ENCODE assay signal across 16 mouse cellular contexts in the genomic region with DNA sequence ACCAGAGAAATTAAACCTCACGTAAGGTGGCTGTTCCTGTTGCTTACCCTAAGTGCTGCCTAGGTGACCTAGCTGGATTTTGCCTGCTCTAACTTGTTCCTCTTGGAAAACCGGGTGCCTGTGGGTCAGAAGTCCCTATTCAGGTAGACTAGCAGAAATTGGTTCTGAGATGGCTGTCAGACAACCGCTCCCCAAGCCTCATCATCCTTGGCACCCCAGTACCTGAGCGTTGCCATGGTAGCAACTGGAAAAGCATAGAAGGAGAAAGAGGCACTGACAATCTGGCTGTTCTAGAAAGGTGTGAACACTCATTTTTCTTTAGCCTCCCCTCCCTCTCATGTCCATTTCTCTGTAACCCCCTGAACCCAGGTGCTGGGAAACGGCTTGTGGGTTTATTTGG. TPM values are rescaled to one million over a fixed set of nuclear protein-coding genes. Genes with fewer than 3 reads are reported as not detected.
DNase-seq lines count a peak whose midpoint lies in the region; ATAC-seq lines count a peak whose summit lies in the region.
"Had no signal": no experiment of that assay in that cellular context is flagged by ENCODE, and none has a peak within 500 bp of the region (broad histone marks: within the 10 kb centered on the region; RNA-seq: fewer than 3 reads in every experiment).

No protein-coding gene starts in this region.

- no peaks in the 10 kb centered on the region for H3K27me3 ChIP-seq in neural tube, embryonic 11.5 days (ENCODE audit: control insufficient read depth, insufficient read depth, low read length)
- H3K27me3 ChIP-seq in hindbrain, embryonic 12.5 days = no peaks in the 10 kb centered on the region
- H3K27me3 ChIP-seq in midbrain, embryonic 15.5 days (replicated peaks) = no peaks in the 10 kb centered on the region
- no peaks in the 10 kb centered on the region for H3K27me3 ChIP-seq in liver, embryonic 12.5 days (replicated peaks)

- no peak for DNase-seq in neural tube, embryonic 11.5 days (ENCODE audit: low spot score)
- DNase-seq in neural tube, embryonic 10.5 days (ENCODE audit: extremely low spot score, low spot score) = no peak
- DNase-seq in urinary bladder, postnatal 36 days (ENCODE audit: low spot score in 2 of 2) = no peak
- DNase-seq in thymus, postnatal 10 days (ENCODE audit: low spot score in 2 of 2) = no peak
- DNase-seq: adrenal gland, postnatal 25 days; cerebellum, adult 9-11 months; gastrocnemius, adult 2 months; heart, postnatal 10 days; layer of hippocampus, postnatal 36 days had no signal

- no peak overlapping the region for H3K4me2 ChIP-seq in neural tube, embryonic 11.5 days (ENCODE audit: low read depth)
- H3K4me2 ChIP-seq in hindbrain, embryonic 12.5 days (replicated peaks) = peak overlapping the region; percentile 32
- H3K4me2 ChIP-seq in midbrain, embryonic 15.5 days = peak overlapping the region; percentile 16; the same call in 1 of the 2 replicates
- no peak overlapping the region for H3K4me2 ChIP-seq in liver, embryonic 12.5 days

- peaks cover 12% of the 10 kb centered on the region; the same call in 1 of the 2 replicates for H3K4me1 ChIP-seq in neural tube, embryonic 11.5 days (ENCODE audit: control insufficient read depth, insufficient read depth, low read length)
- peaks cover 21% of the 10 kb centered on the region for H3K4me1 ChIP-seq in hindbrain, embryonic 12.5 days
- peaks cover 15% of the 10 kb centered on the region for H3K4me1 ChIP-seq in midbrain, embryonic 15.5 days
- peaks cover 18% of the 10 kb centered on the region for H3K4me1 ChIP-seq in liver, embryonic 12.5 days

- H3K36me3 ChIP-seq in neural tube, embryonic 11.5 days (ENCODE audit: control insufficient read depth, insufficient read depth, low read length) = peaks cover 3% of the 10 kb centered on the region; the same call in 1 of the 2 replicates
- peaks cover 11% of the 10 kb centered on the region; the same call in 1 of the 2 replicates for H3K36me3 ChIP-seq in hindbrain, embryonic 12.5 days
- H3K36me3 ChIP-seq in midbrain, embryonic 15.5 days (replicated peaks) = no peaks in the 10 kb centered on the region
- peaks cover 78% of the 10 kb centered on the region for H3K36me3 ChIP-seq in liver, embryonic 12.5 days

- no peak overlapping the region for H3K9ac ChIP-seq in neural tube, embryonic 11.5 days (ENCODE audit: low read length)
- H3K9ac ChIP-seq in hindbrain, embryonic 12.5 days = no peak overlapping the region
- no peak overlapping the region for H3K9ac ChIP-seq in midbrain, embryonic 15.5 days
- no peak overlapping the region for H3K9ac ChIP-seq in liver, embryonic 12.5 days

- H3K27ac ChIP-seq in neural tube, embryonic 11.5 days (ENCODE audit: low read depth, low read length) = 0 out of 2 replicates have a peak overlapping the region, but pooled peaks have one; percentile 34
- H3K27ac ChIP-seq in hindbrain, embryonic 12.5 days = no peak overlapping the region
- H3K27ac ChIP-seq in midbrain, embryonic 15.5 days = peak overlapping the region; percentile 44; the same call in 1 of the 2 replicates
- H3K27ac ChIP-seq in liver, embryonic 12.5 days = no peak overlapping the region
- H3K27ac ChIP-seq: embryonic facial prominence, embryonic 10.5 days; gastrocnemius, adult 2 months had no signal

- ATAC-seq in neural tube, embryonic 11.5 days (ENCODE audit: insufficient read depth, low FRiP score, low TSS enrichment) = no peak
- ATAC-seq in hindbrain, embryonic 12.5 days (ENCODE audit: low FRiP score) = peak; percentile 51; the same call in 1 of the 2 replicates
- ATAC-seq in midbrain, embryonic 15.5 days (replicated peaks) = peak; percentile 83
- no peak for ATAC-seq in liver, embryonic 12.5 days
- ATAC-seq: intestine, embryonic 16.5 days had no signal

- no peak overlapping the region for H3K4me3 ChIP-seq in neural tube, embryonic 11.5 days (ENCODE audit: low read depth, low read length)
- H3K4me3 ChIP-seq in hindbrain, embryonic 12.5 days = no peak overlapping the region
- no peak overlapping the region for H3K4me3 ChIP-seq in midbrain, embryonic 15.5 days
- no peak overlapping the region for H3K4me3 ChIP-seq in liver, embryonic 12.5 days
- H3K4me3 ChIP-seq: embryonic facial prominence, embryonic 10.5 days; erythroblast, embryonic 14.5 days; gastrocnemius, adult 2 months; myocyte had no signal

- 77% methylated on average over 5 of the region's 5 CpGs for WGBS in neural tube, embryonic 11.5 days
- 61% methylated on average over 5 of the region's 5 CpGs for WGBS in hindbrain, embryonic 12.5 days
- 36% methylated on average over 5 of the region's 5 CpGs for WGBS in midbrain, embryonic 15.5 days
- WGBS in liver, embryonic 12.5 days (ENCODE audit: insufficient replicate concordance) = 86% methylated on average over 5 of the region's 5 CpGs

- no peaks in the 10 kb centered on the region for H3K9me3 ChIP-seq in neural tube, embryonic 11.5 days (ENCODE audit: control insufficient read depth, low read length)
- no peaks in the 10 kb centered on the region for H3K9me3 ChIP-seq in hindbrain, embryonic 12.5 days (replicated peaks)
- no peaks in the 10 kb centered on the region for H3K9me3 ChIP-seq in midbrain, embryonic 15.5 days
- no peaks in the 10 kb centered on the region for H3K9me3 ChIP-seq in liver, embryonic 12.5 days (replicated peaks)
- H3K9me3 ChIP-seq: embryonic facial prominence, embryonic 10.5 days had no signal

RNA-seq across cellular contexts. Expression of gene Gclc, which starts 17.0 kb away (rescaled TPM):
- 20.4 and 22.5 TPM in 2 replicates for polyA plus RNA-seq in neural tube, embryonic 11.5 days (2014; fragmentation: Nextera tagmentation; extraction: Ambion mirVana)
- 22.2 and 24.6 TPM in 2 replicates for polyA plus RNA-seq in hindbrain, embryonic 12.5 days (2016; fragmentation: Nextera tagmentation; extraction: Ambion mirVana)
- polyA plus RNA-seq in midbrain, embryonic 15.5 days (2015; fragmentation: Nextera tagmentation; extraction: Ambion mirVana) = 16.7 and 16.8 TPM in 2 replicates
- polyA plus RNA-seq in liver, embryonic 12.5 days (2016; fragmentation: Nextera tagmentation; extraction: Ambion mirVana) = 44.5 and 45.0 TPM in 2 replicates

Comparison
In these comparisons a context has a peak if more than half of its experiments do, and no peak if none do; other contexts are left out.
1. ATAC-seq: peak in hindbrain, embryonic 12.5 days (single experiment) and midbrain, embryonic 15.5 days (single experiment); none in neural tube, embryonic 11.5 days (single experiment) and liver, embryonic 12.5 days (single experiment).
2. H3K27ac ChIP-seq: peak in neural tube, embryonic 11.5 days (single experiment) and midbrain, embryonic 15.5 days (single experiment); none in hindbrain, embryonic 12.5 days (single experiment) and liver, embryonic 12.5 days (single experiment).
3. H3K4me2 ChIP-seq: peak in hindbrain, embryonic 12.5 days (single experiment) and midbrain, embryonic 15.5 days (single experiment); none in neural tube, embryonic 11.5 days (single experiment) and liver, embryonic 12.5 days (single experiment).